Mouse (Mus musculus): ENCODE results near the gene Pip5k1b.

DNA sequence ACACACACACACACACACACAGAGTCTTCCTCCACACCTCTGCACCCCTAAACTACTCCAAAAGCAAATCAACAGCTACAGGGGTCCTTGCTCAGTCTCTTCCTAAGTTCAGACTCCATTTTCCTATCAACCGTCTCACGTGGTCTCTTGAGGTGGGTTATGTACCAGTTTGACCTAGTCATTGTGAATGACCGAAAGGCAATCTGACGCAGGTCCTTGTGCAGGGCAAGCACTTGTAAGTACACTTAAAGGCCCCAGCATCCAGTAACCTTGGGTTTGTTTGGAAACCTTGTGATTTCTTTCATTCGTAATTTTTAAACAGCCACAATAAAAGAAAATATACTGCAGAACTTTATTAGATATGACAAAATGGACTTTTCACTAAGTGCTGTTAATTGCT lies 83.2 kb downstream of the Pip5k1b start:
- no peak for TF ChIP-seq CTCF (IDR thresholded peaks at IDR 0.05; ENCODE audit: extremely low read depth, insufficient read length, insufficient replicate concordance, low read depth, low read length)
- TF ChIP-seq POLR2A (IDR thresholded peaks at IDR 0.05; ENCODE audit: low read depth, low read length) = no peak

All from small intestine, adult 2 months (tissue).